Mouse (Mus musculus) neutrophil, adult 65 days (primary cell): Measurements from ENCODE around the gene Bcap31. TPM values are rescaled to one million over a fixed set of nuclear protein-coding genes. Genes with fewer than 3 reads are reported as not detected.

Source experiments
- total RNA-seq: library from RNA; stranded (reverse); gene quantifications from 2 replicates; pipeline ENCODE4 v1.2.4, GENCODE M21; 2023

The Bcap31 gene
- 87.4 and 92.1 TPM in 2 replicates for total RNA-seq

GRCm38 (mm10) chrX:73716109-73716661, at the start of gene Bcap31, which contains the start of gene Abcd1:
Bcap31 (minus strand) TSS chrX:73716175.
Abcd1 (plus strand) TSS chrX:73716597.

GRCm38 (mm10) chrX:73756334-73757140, 40.6 kb upstream of the Bcap31 start, which contains the start of gene Plxnb3:
Plxnb3 (plus strand) TSS chrX:73757090.

GRCm38 (mm10) chrX:73672879-73673618, 42.9 kb downstream of the Bcap31 start, which contains the start of gene Slc6a8:
Slc6a8 (plus strand) TSS chrX:73673150.

GRCm38 (mm10) chrX:73659575-73660283, 56.2 kb downstream of the Bcap31 start, which contains the start of gene Pnck:
Pnck (minus strand) TSS chrX:73660117.

GRCm38 (mm10) chrX:73639255-73639675, 76.7 kb downstream of the Bcap31 start, which contains the start of gene Dusp9:
Dusp9 (plus strand) TSS chrX:73639419.

Other genes with a start within 250 kb of the Bcap31 start
- 2.6 and 3.3 TPM in 2 replicates for gene Bgn, start 232.6 kb downstream of the Bcap31 start, total RNA-seq
- not detected in 2 replicates for gene Atp2b3, start 213.1 kb downstream of the Bcap31 start, total RNA-seq
- gene Dusp9, start 76.8 kb downstream of the Bcap31 start, total RNA-seq, result not detected in 2 replicates
- not detected in 2 replicates for gene Pnck, start 56.1 kb downstream of the Bcap31 start, total RNA-seq
- 0.48 and 0.57 TPM in 2 replicates for gene Slc6a8, start 43.0 kb downstream of the Bcap31 start, total RNA-seq
- gene Abcd1, start 422 bp upstream of the Bcap31 start, total RNA-seq, result 73.3 and 78.0 TPM in 2 replicates
- gene Plxnb3, start 40.9 kb upstream of the Bcap31 start, total RNA-seq, result 0.60 and 0.70 TPM in 2 replicates
- 0.32 and 1.9 TPM in 2 replicates for gene Srpk3, start 58.2 kb upstream of the Bcap31 start, total RNA-seq
- 78.5 and 86.8 TPM in 2 replicates for gene Idh3g, start 70.7 kb upstream of the Bcap31 start, total RNA-seq
- 93.3 and 93.6 TPM in 2 replicates for gene Ssr4, start 70.9 kb upstream of the Bcap31 start, total RNA-seq
- gene Pdzd4, start 108.8 kb upstream of the Bcap31 start, total RNA-seq, result 0.73 and 0.77 TPM in 2 replicates
- gene Avpr2, start 175.9 kb upstream of the Bcap31 start, total RNA-seq, result not detected in 2 replicates
- gene L1cam, start 179.9 kb upstream of the Bcap31 start, total RNA-seq, result 30.4 and 44.6 TPM in 2 replicates
- gene Arhgap4, start 205.7 kb upstream of the Bcap31 start, total RNA-seq, result 228 and 276 TPM in 2 replicates
- gene Naa10, start 205.8 kb upstream of the Bcap31 start, total RNA-seq, result 28.7 and 32.0 TPM in 2 replicates
- 11.1 and 12.8 TPM in 2 replicates for gene Renbp, start 214.7 kb upstream of the Bcap31 start, total RNA-seq